Mouse (Mus musculus): ENCODE measurements around the gene Trim41. TPM values are rescaled to one million over a fixed set of nuclear protein-coding genes. Genes with fewer than 3 reads are reported as not detected.
"Not testable (repeated sequence)": the region's sequence is repeated elsewhere in the genome, so short reads cannot be mapped to it uniquely, and the experiment has no call there.

Trim41 gene
- polyA plus RNA-seq, 1 experiment: 29.6 TPM

- Histone ChIP-seq H3K36me3 (ENCODE audit: control insufficient read depth, insufficient read depth, low read length, poor library complexity, severe bottlenecking) (no peaks in the 10 kb centered on the region), H3K4me1 (ENCODE audit: control insufficient read depth, insufficient read depth, low read length) (no peaks in the 10 kb centered on the region), H3K9me3 (replicated peaks; ENCODE audit: control insufficient read depth, insufficient read depth, low read length, poor library complexity, severe bottlenecking) (no peaks in the 10 kb centered on the region), H3K27ac (ENCODE audit: insufficient read depth, low read length) (no peak overlapping the region), H3K9ac (ENCODE audit: low read depth, poor library complexity, severe bottlenecking) (no peak overlapping the region), H3K27me3 (ENCODE audit: control insufficient read depth, insufficient read depth, low read length, poor library complexity, severe bottlenecking) (no peaks in the 10 kb centered on the region; the same call in none of the 2 replicates), H3K4me3 (ENCODE audit: low read depth, low read length) (no peak overlapping the region)
- TF ChIP-seq EP300 (IDR thresholded peaks at IDR 0.05; ENCODE audit: insufficient read depth, low read depth, low read length) (no peak), POLR2A (IDR thresholded peaks at IDR 0.05; ENCODE audit: insufficient read depth, low read length) (no peak), CTCF (IDR thresholded peaks at IDR 0.05; ENCODE audit: low read depth, low read length) (no peak)
Measured at GRCm38 (mm10) chr11:48827926-48828325, 10.8 kb upstream of the Trim41 start.

- no peaks in the 10 kb centered on the region for H3K36me3 ChIP-seq (ENCODE audit: control insufficient read depth, insufficient read depth, low read length, poor library complexity, severe bottlenecking)
- H3K27ac ChIP-seq (ENCODE audit: insufficient read depth, low read length): peak overlapping the region; percentile 68
- H3K4me3 ChIP-seq (ENCODE audit: low read depth, low read length): peak overlapping the region; percentile 60
- H3K4me1 ChIP-seq (ENCODE audit: control insufficient read depth, insufficient read depth, low read length): no peaks in the 10 kb centered on the region
- no peaks in the 10 kb centered on the region; the same call in none of the 2 replicates for H3K27me3 ChIP-seq (ENCODE audit: control insufficient read depth, insufficient read depth, low read length, poor library complexity, severe bottlenecking)
- H3K9me3 ChIP-seq (replicated peaks; ENCODE audit: control insufficient read depth, insufficient read depth, low read length, poor library complexity, severe bottlenecking): no peaks in the 10 kb centered on the region
- no peak for TF ChIP-seq POLR2A (IDR thresholded peaks at IDR 0.05; ENCODE audit: insufficient read depth, low read length)
- TF ChIP-seq CTCF (IDR thresholded peaks at IDR 0.05; ENCODE audit: low read depth, low read length): no peak
- TF ChIP-seq EP300 (IDR thresholded peaks at IDR 0.05; ENCODE audit: insufficient read depth, low read depth, low read length): 0 out of 2 replicates have a peak, but pooled peaks have one; percentile 44
- H3K9ac ChIP-seq (ENCODE audit: low read depth, poor library complexity, severe bottlenecking): peak overlapping the region; percentile 49
Measured at GRCm38 (mm10) chr11:48826752-48827096, 9.6 kb upstream of the Trim41 start.

DNA sequence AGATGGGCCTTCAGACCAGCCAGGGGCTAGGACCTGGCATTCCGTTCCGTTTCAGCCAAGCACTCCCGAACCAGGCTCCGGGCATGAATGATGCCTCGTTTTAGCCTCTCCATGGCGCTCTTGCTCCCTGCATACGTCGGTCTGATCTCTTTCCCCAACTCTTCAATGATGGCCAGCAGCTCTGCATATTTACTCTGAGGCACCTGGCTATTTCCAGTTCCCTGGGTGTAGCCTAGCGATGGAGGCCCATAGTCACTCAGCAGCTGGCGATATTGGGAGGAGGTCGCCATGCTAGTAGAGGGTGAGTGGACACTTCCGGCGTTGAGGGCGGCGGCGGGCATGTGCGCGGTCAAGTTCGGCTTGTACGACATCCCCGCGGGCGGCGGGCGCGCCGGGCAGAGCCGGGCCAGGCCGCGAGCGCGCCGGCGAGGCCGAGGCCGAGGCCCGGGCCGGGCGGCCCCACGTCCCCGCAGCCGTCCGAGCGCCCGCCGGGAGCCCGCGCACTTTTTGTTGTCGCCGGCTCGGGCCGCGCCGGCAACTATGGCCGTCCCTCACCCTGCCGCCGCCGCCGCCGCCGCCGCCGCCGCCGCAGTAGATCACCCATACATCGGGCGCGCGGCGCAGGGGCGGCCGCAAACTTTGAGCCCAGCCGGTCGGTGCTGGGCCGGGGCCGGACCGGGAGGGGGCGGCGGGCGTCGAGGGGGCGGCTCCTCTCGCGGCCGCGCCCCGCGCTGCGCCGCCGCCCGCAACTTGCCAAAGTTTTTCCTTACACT lies 9.0 kb upstream of the Trim41 start, which contains the start of the genes Trim7 and Gm12184:
Gene Trim7, plus strand, starts transcription at position 162 of the 773 bp plus-strand sequence.
Gene Gm12184, minus strand, starts transcription at position 677 of the 773 bp plus-strand sequence.
- H3K9me3 ChIP-seq (replicated peaks; ENCODE audit: control insufficient read depth, insufficient read depth, low read length, poor library complexity, severe bottlenecking); H3K27me3 ChIP-seq (ENCODE audit: control insufficient read depth, insufficient read depth, low read length, poor library complexity, severe bottlenecking); H3K36me3 ChIP-seq (ENCODE audit: control insufficient read depth, insufficient read depth, low read length, poor library complexity, severe bottlenecking); H3K4me1 ChIP-seq (ENCODE audit: control insufficient read depth, insufficient read depth, low read length): not testable (repeated sequence)
- peak within 1 kb of the TSS; percentile 68 for H3K27ac ChIP-seq (ENCODE audit: insufficient read depth, low read length)
- H3K9ac ChIP-seq (ENCODE audit: low read depth, poor library complexity, severe bottlenecking): peak within 1 kb of the TSS; percentile 49
- peak within 1 kb of the TSS; percentile 72 for H3K4me3 ChIP-seq (ENCODE audit: low read depth, low read length)

DNA sequence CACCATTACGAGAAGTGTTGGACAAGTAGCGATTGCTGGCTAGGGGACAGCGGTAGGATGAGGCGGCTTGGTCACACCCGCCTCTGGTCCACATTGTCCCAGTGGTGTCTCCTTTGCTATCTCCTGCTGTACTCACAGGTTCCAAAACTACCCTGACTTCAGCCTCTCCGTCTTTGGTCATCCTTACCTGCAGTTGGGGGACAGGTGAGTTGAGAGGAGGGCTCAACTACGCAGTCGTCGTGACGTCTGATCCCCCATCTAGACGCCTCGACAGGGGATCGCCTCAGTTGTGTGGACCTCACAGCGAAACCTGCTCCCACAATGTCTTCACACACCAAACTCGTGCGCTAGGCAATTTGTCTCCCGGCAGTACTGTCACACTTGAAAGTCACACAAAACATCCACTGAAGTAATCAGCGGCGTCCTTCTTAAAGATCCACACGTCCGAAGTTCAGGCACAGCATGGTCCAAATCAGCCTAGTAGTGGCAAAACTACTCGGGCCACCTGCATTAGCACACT lies 7.2 kb upstream of the Trim41 start:
- Histone ChIP-seq H3K4me3 (ENCODE audit: low read depth, low read length) (peak overlapping the region; percentile 69), H3K9me3 (replicated peaks; ENCODE audit: control insufficient read depth, insufficient read depth, low read length, poor library complexity, severe bottlenecking) (no peaks in the 10 kb centered on the region), H3K36me3 (ENCODE audit: control insufficient read depth, insufficient read depth, low read length, poor library complexity, severe bottlenecking) (no peaks in the 10 kb centered on the region), H3K27ac (ENCODE audit: insufficient read depth, low read length) (no peak overlapping the region), H3K27me3 (ENCODE audit: control insufficient read depth, insufficient read depth, low read length, poor library complexity, severe bottlenecking) (no peaks in the 10 kb centered on the region; the same call in none of the 2 replicates), H3K4me1 (ENCODE audit: control insufficient read depth, insufficient read depth, low read length) (peaks cover 2% of the 10 kb centered on the region), H3K9ac (ENCODE audit: low read depth, poor library complexity, severe bottlenecking) (peak overlapping the region; percentile 15)
- no peak for TF ChIP-seq POLR2A (IDR thresholded peaks at IDR 0.05; ENCODE audit: insufficient read depth, low read length)
- TF ChIP-seq EP300 (IDR thresholded peaks at IDR 0.05; ENCODE audit: insufficient read depth, low read depth, low read length): no peak
- TF ChIP-seq CTCF (IDR thresholded peaks at IDR 0.05; ENCODE audit: low read depth, low read length): no peak

GRCm38 (mm10) chr11:48823536-48823972 lies 6.4 kb upstream of the Trim41 start:
- Histone ChIP-seq H3K4me1 (ENCODE audit: control insufficient read depth, insufficient read depth, low read length) (peaks cover 2% of the 10 kb centered on the region), H3K9me3 (replicated peaks; ENCODE audit: control insufficient read depth, insufficient read depth, low read length, poor library complexity, severe bottlenecking) (no peaks in the 10 kb centered on the region), H3K4me3 (ENCODE audit: low read depth, low read length) (peak overlapping the region; percentile 69), H3K36me3 (ENCODE audit: control insufficient read depth, insufficient read depth, low read length, poor library complexity, severe bottlenecking) (no peaks in the 10 kb centered on the region), H3K27ac (ENCODE audit: insufficient read depth, low read length) (no peak overlapping the region), H3K27me3 (ENCODE audit: control insufficient read depth, insufficient read depth, low read length, poor library complexity, severe bottlenecking) (no peaks in the 10 kb centered on the region; the same call in none of the 2 replicates), H3K9ac (ENCODE audit: low read depth, poor library complexity, severe bottlenecking) (peak overlapping the region; percentile 1; the same call in 1 of the 2 replicates)
- no peak for TF ChIP-seq POLR2A (IDR thresholded peaks at IDR 0.05; ENCODE audit: insufficient read depth, low read length)
- TF ChIP-seq EP300 (IDR thresholded peaks at IDR 0.05; ENCODE audit: insufficient read depth, low read depth, low read length): no peak
- TF ChIP-seq CTCF (IDR thresholded peaks at IDR 0.05; ENCODE audit: low read depth, low read length): no peak

Measured in ES-Bruce4 (cell line).